Mouse (Mus musculus) lung, postnatal 25 days (tissue): Measurements from ENCODE around the gene Mylpf.
A peak's percentile ranks its signal among the peaks of the same experiment; 100 is the strongest.

Source experiments
- DNase-seq: peaks from one replicate; pipeline ENCODE4 v3.0.0; 2022; ENCODE audit warnings: low spot score

Mylpf gene

GRCm38 (mm10) chr7:127259186-127259905 lies 50.7 kb downstream of the Mylpf start:
- no peak for DNase-seq

DNA sequence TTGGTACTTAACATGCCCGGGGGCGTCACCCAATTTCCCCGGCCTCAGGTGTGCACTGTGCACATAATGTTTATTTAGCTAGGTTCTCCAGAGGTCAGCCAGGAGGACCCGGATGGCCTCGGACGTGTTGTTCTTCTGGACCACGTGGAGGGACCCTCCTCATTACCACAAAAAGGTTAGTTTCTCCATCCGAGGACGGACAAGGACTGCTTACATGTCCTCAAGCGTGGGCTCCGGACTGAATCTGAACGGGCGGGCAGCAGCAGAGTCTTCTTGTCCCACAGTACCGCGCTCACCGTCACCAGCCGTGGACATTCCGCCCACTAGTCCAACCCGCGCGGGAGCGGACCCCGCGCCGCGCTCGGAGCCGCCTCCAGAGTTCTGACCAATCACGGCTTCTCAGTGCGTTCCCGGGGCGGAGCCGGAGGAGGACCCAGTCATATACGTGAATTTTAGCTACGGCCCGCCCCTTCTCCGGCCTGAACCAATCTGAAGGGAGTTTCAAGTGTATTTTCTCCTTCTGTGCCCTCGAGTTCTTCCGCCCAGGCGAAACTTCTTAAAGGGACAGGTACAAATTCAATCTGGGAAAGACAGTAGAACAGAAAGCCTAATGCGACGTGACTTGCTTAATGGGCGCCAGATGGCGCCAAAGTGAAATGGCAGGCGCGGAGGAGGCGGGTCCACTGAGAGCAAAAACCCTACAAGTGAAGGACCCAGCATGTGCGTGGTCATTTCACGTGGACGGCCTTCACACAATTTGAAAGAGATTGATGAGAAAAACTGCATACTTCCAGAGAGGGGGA lies 51.8 kb downstream of the Mylpf start, which contains the start of gene Dctpp1:
Dctpp1 (minus strand) TSS at position 401 of the 803 bp plus-strand sequence.
- peak; percentile 99 for DNase-seq

- DNase-seq: no peak
Observed at GRCm38 (mm10) chr7:127262218-127262961, 53.7 kb downstream of the Mylpf start.

DNA sequence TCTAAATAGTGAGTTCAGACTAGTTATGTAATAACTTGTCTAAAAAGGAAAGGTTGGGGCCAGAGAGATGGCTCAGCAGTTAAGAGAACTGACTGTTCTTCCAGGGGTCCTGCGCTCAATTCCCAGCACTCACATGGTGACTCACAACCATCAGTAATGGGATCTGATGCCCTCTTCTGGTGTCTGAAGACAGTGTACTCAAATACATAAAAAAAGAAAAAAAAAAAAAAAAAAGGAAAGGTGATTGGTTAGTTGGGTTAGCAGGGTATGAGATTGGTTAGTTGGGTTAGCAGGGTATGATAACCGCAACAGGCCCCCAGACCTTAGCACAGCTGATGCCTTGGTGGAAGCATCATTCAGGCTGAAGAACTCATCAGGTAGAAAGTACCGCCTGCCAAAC lies 54.8 kb downstream of the Mylpf start:
- no peak for DNase-seq
